Mouse (Mus musculus) cerebellum, adult 2 months (tissue): ENCODE measurements at regions not wholly inside any gene's neighbourhood (a gene's known extent, or its start where the extent isn't known, plus 50 kb on each side); places are given as distances from the start of the nearest gene placed in this dataset.

Experiments
- DNase-seq, 2 experiments: peaks; one replicate each; pipeline ENCODE4 v3.0.0; 2021
- H3K27ac ChIP-seq: fragments of 200-500 bp; 2 replicates; pipeline ENCODE4 v1.5.1; 2012; ENCODE audit warnings: low read length, control low read depth, inconsistent platforms; ENCODE audit not compliant: insufficient read depth
- H3K27me3 ChIP-seq: fragments of 200-500 bp; 2 replicates; pipeline ENCODE4 v1.6.1; 2012; ENCODE audit warnings: inconsistent platforms, mild to moderate bottlenecking, low read length, moderate library complexity; ENCODE audit not compliant: control insufficient read depth, insufficient read depth
- H3K4me1 ChIP-seq: fragments of 200-500 bp; 2 replicates; pipeline ENCODE4 v1.6.1; 2011; ENCODE audit warnings: low read length; ENCODE audit not compliant: control insufficient read depth, insufficient read depth
- H3K4me3 ChIP-seq: fragments of 200-500 bp; replicated peaks from 2 replicates; pipeline ENCODE3; 2011; ENCODE audit warnings: mild to moderate bottlenecking, low read depth, low read length, control low read depth; ENCODE audit not compliant: insufficient read depth
- CTCF ChIP-seq: fragments of 200-500 bp; IDR thresholded peaks from 2 replicates; pipeline ENCODE4 v1.5.1; 2011; ENCODE audit warnings: low read depth, mild to moderate bottlenecking, control low read depth, low read length, moderate library complexity, borderline replicate concordance; ENCODE audit not compliant: insufficient read depth
- POLR2A ChIP-seq: fragments of 200-500 bp; IDR thresholded peaks from 2 replicates; pipeline ENCODE4 v1.6.1; 2011; ENCODE audit warnings: low read length, control low read depth, borderline replicate concordance; ENCODE audit not compliant: insufficient read depth
- WGBS: fragments of 180-500 bp; shearing (Covaris S2); methylation state at CpG from one replicate; pipeline ENCODE4 v1.1.7; 2018; 5-methylcytosine and 5-hydroxymethylcytosine counted together

DNA sequence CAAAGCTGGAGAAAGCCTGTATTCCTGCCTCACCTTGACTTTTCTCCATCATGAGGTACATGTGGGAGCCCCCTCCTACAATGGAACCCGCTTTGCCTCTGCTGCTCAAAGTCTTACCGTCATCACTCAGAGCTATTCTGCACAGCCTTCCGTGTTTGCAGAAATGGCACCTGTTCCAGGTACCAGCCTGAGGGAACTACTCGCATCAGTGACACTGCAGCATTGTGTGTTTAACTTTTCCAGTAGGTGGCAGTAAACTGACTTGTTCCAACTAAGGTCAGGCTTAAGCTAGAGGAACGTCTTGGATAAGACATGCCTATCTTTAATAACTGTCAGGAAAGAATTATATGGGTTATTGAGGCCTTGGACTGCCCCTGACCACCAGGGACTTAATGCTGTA, 71.4 kb downstream of the Fam173b start:
- no peak overlapping the region for H3K27ac ChIP-seq
- peak; percentile 34 to 59 for DNase-seq
- H3K27me3 ChIP-seq, result no peaks in the 10 kb centered on the region
- H3K4me3 ChIP-seq, result no peak overlapping the region
- no peaks in the 10 kb centered on the region for H3K4me1 ChIP-seq
- 40% methylated on average over 5 of the region's 5 CpGs for WGBS
- TF ChIP-seq CTCF (peak; percentile 66), POLR2A (no peak)

DNA sequence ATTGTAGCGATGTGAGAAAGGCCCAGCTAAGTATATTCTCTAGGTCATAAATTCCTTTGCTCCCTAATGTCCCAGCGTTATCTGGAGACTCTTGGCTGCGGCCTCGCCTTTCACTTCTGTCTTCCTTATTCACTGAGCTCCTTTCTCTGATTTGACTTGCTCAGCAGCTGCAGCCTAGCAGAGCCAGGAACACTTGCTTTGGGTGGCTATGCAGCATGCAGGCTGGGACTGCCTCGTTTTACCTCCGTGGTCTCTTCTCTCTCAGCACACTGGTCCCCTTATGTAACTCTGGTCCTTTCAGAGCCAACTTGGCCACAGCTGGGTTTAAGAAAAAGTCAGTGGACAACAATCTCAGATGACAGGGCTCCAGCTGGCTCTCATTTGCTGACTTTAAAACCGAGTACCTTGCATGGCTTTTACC, 75.1 kb downstream of the Fam173b start:
- no peak for TF ChIP-seq CTCF
- no peak for TF ChIP-seq POLR2A
- Histone ChIP-seq H3K4me1 (no peaks in the 10 kb centered on the region), H3K27me3 (no peaks in the 10 kb centered on the region), H3K27ac (no peak overlapping the region), H3K4me3 (no peak overlapping the region)
- no peak for DNase-seq
- WGBS, result 63% methylated on average over 7 of the region's 7 CpGs

DNA sequence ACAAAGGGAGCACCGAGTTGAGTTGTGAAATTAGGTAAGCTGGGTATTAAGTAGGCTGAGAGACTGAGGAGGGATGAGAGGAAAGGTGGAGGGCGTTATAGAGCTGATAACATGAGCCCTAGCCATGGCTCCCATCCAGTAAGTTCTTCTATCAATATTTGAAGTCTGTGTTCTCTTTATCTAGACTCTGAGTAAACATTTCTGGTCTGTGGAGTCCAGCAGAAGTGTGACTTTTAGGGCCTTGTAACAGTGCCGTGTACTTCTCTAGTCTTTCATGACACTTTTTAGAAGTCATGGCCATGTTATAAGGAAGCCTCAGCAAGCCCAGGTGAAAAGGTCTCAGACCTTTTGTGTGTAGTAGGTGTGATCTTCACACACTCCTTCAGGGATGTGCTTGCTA, 91.5 kb downstream of the Fam173b start:
- no peak for DNase-seq
- 88% methylated on average over 3 of the region's 3 CpGs for WGBS
- Histone ChIP-seq H3K4me3 (no peak overlapping the region), H3K27ac (no peak overlapping the region), H3K27me3 (no peaks in the 10 kb centered on the region), H3K4me1 (peaks cover 5% of the 10 kb centered on the region; the same call in 1 of the 2 replicates)
- TF ChIP-seq POLR2A, result no peak
- no peak for TF ChIP-seq CTCF

DNA sequence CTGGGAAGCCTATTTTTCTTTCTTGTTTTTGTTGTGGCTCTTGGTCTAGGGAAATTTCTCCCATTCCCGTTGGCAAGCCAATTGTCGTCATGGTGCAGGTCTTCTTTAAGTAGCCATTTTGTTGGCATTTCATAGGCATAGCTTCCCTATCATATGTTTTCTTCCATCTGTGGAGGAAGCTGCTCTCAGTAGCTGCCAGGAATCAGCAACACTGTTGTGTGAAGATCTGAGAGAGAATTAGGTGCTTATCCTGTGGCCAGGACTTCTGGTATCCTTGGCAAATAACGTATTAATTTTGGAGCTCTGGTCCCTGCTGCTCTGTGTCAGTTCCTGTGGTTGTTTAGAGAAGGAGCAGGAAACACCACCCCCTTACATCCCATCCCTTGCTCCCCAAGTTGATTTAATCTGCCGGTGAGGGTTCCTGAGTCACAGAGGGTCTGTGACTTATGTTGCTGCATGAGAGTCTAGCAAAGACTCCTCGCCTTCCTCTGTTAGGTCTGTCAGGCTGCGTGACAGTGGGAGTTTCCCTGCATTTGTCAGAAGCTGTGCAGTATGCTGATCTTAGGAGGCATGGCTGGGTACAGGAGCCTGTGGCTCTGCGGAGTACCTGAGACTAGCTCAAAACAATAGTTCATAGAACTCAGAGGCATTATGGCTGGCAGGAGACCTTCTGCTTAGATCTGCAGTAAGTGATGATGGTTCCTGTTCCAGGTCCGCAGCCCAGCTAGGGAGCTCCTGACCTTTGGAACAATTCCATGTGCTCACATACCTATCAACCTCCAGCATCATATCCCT, 93.4 kb downstream of the Fam173b start:
- WGBS, result 47% methylated on average over 8 of the region's 8 CpGs
- no peak overlapping the region for H3K27ac ChIP-seq
- TF ChIP-seq POLR2A (no peak), CTCF (no peak)
- H3K4me3 ChIP-seq, result no peak overlapping the region
- peaks cover 5% of the 10 kb centered on the region; the same call in 1 of the 2 replicates for H3K4me1 ChIP-seq
- DNase-seq, result peak in 1 of 2 experiments; percentile 33
- H3K27me3 ChIP-seq, result no peaks in the 10 kb centered on the region

DNA sequence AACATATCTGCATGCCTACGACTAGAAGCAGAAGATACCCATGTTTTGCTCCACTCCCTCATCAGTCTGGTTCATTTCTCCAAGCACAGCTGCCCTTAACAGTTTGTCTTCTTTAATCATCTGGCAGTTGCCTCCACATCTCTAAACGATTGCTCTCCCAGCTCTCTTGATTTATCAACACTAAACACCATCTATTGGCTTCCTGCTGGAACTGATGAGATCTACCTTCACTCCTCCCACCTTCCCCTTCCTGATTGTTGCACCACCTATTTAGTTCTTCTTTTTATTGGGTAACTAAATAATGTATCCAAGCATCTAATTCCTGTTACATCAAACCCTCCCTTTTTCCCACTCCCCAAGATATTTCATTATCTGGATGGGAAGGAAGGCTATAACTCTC, 101.7 kb downstream of the Fam173b start:
- TF ChIP-seq POLR2A, result no peak
- TF ChIP-seq CTCF, result no peak
- DNase-seq, result no peak
- WGBS, result 90% methylated on average over 2 of the region's 2 CpGs
- Histone ChIP-seq H3K4me1 (no peaks in the 10 kb centered on the region), H3K4me3 (no peak overlapping the region), H3K27me3 (no peaks in the 10 kb centered on the region), H3K27ac (no peak overlapping the region)

DNA sequence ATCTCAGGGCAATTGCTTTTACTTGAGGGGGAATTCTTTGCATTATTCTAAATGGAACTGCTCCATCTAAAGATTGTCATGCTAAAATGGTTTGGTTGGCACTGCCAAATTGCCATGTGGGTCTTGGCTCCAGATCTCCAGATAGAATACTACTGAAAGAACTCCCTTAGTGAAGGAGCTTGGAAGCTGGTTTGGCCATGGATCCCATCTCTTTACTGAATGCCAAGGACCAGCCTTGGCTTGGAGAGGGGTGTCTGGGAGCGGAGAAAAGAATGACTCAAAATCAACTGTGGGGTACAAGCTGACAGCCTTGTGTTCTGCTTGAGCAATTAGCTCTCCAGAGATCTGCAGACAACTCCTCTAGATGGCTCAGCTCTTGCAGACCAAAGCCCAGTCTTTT, 105.8 kb downstream of the Fam173b start:
- H3K4me1 ChIP-seq, result peaks cover 5% of the 10 kb centered on the region; the same call in 1 of the 2 replicates
- no peak overlapping the region for H3K27ac ChIP-seq
- H3K4me3 ChIP-seq, result no peak overlapping the region
- peak in 1 of 2 experiments; percentile 7 for DNase-seq
- 33% methylated on average over 1 of the region's 1 CpGs for WGBS
- H3K27me3 ChIP-seq, result no peaks in the 10 kb centered on the region
- TF ChIP-seq CTCF (no peak), POLR2A (no peak)

DNA sequence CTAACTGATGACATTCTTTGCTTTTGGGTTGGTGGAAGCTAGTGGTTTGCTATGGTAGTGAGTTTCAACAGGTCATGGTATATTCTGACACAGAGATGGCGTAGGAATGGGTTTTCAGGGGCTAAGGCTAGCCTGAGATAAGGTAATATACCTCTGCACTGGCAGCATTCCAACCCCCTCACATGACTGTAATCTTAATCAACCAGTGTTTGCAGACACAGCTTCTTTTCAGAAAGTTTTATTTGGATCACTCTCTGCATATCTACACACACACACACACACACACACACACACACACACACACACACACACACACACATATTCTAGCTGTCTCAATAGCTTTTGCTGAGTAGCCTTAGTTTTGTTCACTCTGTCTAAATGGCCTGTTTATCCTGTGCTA, 119.4 kb downstream of the Fam173b start:
- no peaks in the 10 kb centered on the region for H3K27me3 ChIP-seq
- TF ChIP-seq POLR2A (no peak), CTCF (no peak)
- 86% methylated on average over 1 of the region's 1 CpGs for WGBS
- no peak overlapping the region for H3K27ac ChIP-seq
- DNase-seq, result no peak
- H3K4me3 ChIP-seq, result no peak overlapping the region
- no peaks in the 10 kb centered on the region for H3K4me1 ChIP-seq

DNA sequence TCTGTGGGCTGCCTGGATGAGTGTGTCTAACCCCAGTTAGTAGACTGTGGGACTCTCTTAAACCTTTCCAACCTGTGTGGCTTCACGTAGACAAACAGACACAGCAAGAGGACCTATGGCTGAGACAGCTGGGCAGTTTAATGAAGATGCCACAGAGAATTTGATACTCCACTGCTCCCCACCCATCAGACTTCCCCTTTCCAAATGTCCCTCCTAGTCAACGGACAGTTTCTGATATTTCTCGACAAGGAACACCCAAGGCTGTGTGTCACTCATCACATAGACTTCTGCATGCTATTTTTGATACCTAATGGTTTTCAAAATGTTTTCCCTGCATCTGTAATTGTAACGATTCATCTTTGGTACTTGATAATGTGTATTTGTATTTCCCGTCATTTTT, 120.8 kb downstream of the Fam173b start:
- no peaks in the 10 kb centered on the region for H3K27me3 ChIP-seq
- 77% methylated on average over 5 of the region's 5 CpGs for WGBS
- no peaks in the 10 kb centered on the region for H3K4me1 ChIP-seq
- DNase-seq, result no peak
- no peak overlapping the region for H3K27ac ChIP-seq
- TF ChIP-seq CTCF, result no peak
- no peak for TF ChIP-seq POLR2A
- H3K4me3 ChIP-seq, result no peak overlapping the region
